Mouse (Mus musculus): ENCODE results near the gene Rabl6.

Gene Rabl6

GRCm38 (mm10) chr2:25607761-25608622 lies at the start of gene Rabl6:
Rabl6 (minus strand) TSS chr2:25608521.
- peak; percentile 86 to 91 for DNase-seq (ENCODE audit: low spot score in 2 of 2)

GRCm38 (mm10) chr2:25657652-25658051 lies 49.3 kb upstream of the Rabl6 start, which contains the start of gene Lcn5:
Lcn5 (plus strand) TSS chr2:25657952.
- DNase-seq (ENCODE audit: low spot score in 2 of 2): no peak

- no peak for DNase-seq (ENCODE audit: low spot score in 2 of 2)
Measured at GRCm38 (mm10) chr2:25657246-25657645, 48.9 kb upstream of the Rabl6 start.

GRCm38 (mm10) chr2:25656691-25657090 lies 48.4 kb upstream of the Rabl6 start:
- no peak for DNase-seq (ENCODE audit: low spot score in 2 of 2)

GRCm38 (mm10) chr2:25654502-25654901 lies 46.2 kb upstream of the Rabl6 start:
- no peak for DNase-seq (ENCODE audit: low spot score in 2 of 2)

- no peak for DNase-seq (ENCODE audit: low spot score in 2 of 2)
Measured at GRCm38 (mm10) chr2:25652902-25653301, 44.6 kb upstream of the Rabl6 start, which contains the start of gene Lcn8. Lcn8 (plus strand) TSS chr2:25653120.

- no peak for DNase-seq (ENCODE audit: low spot score in 2 of 2)
Measured at GRCm38 (mm10) chr2:25639890-25640289, 31.6 kb upstream of the Rabl6 start.

- DNase-seq (ENCODE audit: low spot score in 2 of 2): no peak
Measured at GRCm38 (mm10) chr2:25634046-25634445, 25.7 kb upstream of the Rabl6 start.

- DNase-seq (ENCODE audit: low spot score in 2 of 2): no peak
Measured at GRCm38 (mm10) chr2:25633616-25634015, 25.3 kb upstream of the Rabl6 start.

GRCm38 (mm10) chr2:25628738-25629137 lies 20.4 kb upstream of the Rabl6 start:
- no peak for DNase-seq (ENCODE audit: low spot score in 2 of 2)

- no peak for DNase-seq (ENCODE audit: low spot score in 2 of 2)
Measured at GRCm38 (mm10) chr2:25627811-25628210, 19.5 kb upstream of the Rabl6 start, which contains the start of gene Fcna. Fcna (minus strand) TSS chr2:25628030.

- no peak for DNase-seq (ENCODE audit: low spot score in 2 of 2)
Measured at GRCm38 (mm10) chr2:25625986-25626385, 17.7 kb upstream of the Rabl6 start.

- peak; percentile 86 to 91 for DNase-seq (ENCODE audit: low spot score in 2 of 2)
Measured at GRCm38 (mm10) chr2:25621229-25622200, 13.2 kb upstream of the Rabl6 start, which contains the start of gene Tmem141. Tmem141 (minus strand) TSS chr2:25622005.

- DNase-seq (ENCODE audit: low spot score in 2 of 2): no peak
Measured at GRCm38 (mm10) chr2:25620852-25621228, 12.5 kb upstream of the Rabl6 start.

- DNase-seq (ENCODE audit: low spot score in 2 of 2): no peak
Measured at GRCm38 (mm10) chr2:25620386-25620785, 12.1 kb upstream of the Rabl6 start.

GRCm38 (mm10) chr2:25617578-25617977 lies 9.3 kb upstream of the Rabl6 start, which contains the start of gene Ccdc183:
Ccdc183 (minus strand) TSS chr2:25617678.
- no peak for DNase-seq (ENCODE audit: low spot score in 2 of 2)

GRCm38 (mm10) chr2:25616398-25616797 lies 8.1 kb upstream of the Rabl6 start:
- no peak for DNase-seq (ENCODE audit: low spot score in 2 of 2)

- no peak for DNase-seq (ENCODE audit: low spot score in 2 of 2)
Measured at GRCm38 (mm10) chr2:25608671-25609070, 350 bp upstream of the Rabl6 start.

GRCm38 (mm10) chr2:25602526-25602925 lies 5.8 kb downstream of the Rabl6 start:
- DNase-seq (ENCODE audit: low spot score in 2 of 2): no peak

- no peak for DNase-seq (ENCODE audit: low spot score in 2 of 2)
Measured at GRCm38 (mm10) chr2:25600037-25600436, 8.3 kb downstream of the Rabl6 start.

GRCm38 (mm10) chr2:25598749-25599148 lies 9.6 kb downstream of the Rabl6 start:
- no peak for DNase-seq (ENCODE audit: low spot score in 2 of 2)

Measured in urinary bladder, postnatal 4 days (tissue).